Mouse (Mus musculus): ENCODE data around the gene Ccdc77. TPM values are rescaled to one million over a fixed set of nuclear protein-coding genes. Genes with fewer than 3 reads are reported as not detected.

Ccdc77 gene
- polyA plus RNA-seq, 1 experiment from 2014 or later, result 28.0 TPM

DNA sequence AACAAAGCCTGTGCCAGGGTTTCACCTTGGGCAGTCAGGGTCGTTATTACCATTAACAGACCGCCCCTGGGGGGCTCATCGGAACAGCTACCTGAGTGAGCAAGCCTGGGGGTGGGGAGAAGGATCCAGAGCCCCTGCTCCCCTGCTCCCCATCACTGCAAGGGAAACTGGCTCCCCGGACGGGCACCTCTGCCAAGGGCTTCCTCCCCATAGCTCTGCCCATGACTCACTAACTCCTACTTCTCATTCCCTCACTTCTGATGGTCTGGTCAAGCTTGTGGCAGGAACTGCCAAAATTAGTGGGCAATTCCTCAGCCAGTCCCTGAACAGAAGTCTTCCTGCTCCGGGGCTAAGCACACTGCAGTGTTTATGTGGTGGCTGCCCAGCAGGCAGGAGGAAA, 88.9 kb downstream of the Ccdc77 start:
- no peaks in the 10 kb centered on the region for H3K27me3 ChIP-seq
- no peak overlapping the region for H3K4me3 ChIP-seq (replicated peaks)
- no peaks in the 10 kb centered on the region for H3K36me3 ChIP-seq
- peaks cover 8% of the 10 kb centered on the region for H3K4me1 ChIP-seq
- H3K27ac ChIP-seq, result peak overlapping the region; percentile 9; the same call in 1 of the 2 replicates
- no peaks in the 10 kb centered on the region for H3K9me3 ChIP-seq (replicated peaks)
- peak; percentile 58; the same call in 1 of the 2 replicates for ATAC-seq (replicated peaks; ENCODE audit: low FRiP score)
- no peak overlapping the region for H3K9ac ChIP-seq
- no peak overlapping the region for H3K4me2 ChIP-seq
- 41% methylated on average over 6 of the region's 6 CpGs for WGBS

DNA sequence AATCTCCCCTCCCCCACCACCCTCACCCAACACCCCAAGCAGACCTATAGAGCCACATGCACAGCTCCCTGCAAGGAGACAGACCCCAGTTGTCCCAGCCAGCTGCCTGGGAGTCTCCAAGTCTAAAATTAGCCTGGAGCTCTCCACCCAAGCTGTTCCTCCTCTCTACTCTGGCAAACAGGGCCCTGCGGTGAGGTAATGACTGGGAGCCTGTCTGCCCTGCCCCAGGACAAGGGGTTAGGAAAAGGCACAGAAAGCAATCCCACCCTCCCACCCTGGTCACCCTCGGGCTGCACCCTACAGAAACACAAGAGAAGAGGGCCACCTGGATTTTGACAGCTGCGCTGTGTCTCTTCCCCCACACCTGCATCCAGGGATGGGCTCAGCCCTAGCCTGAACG, 89.3 kb downstream of the Ccdc77 start:
- H3K27ac ChIP-seq, result 0 out of 2 replicates have a peak overlapping the region, but pooled peaks have one; percentile 9
- H3K36me3 ChIP-seq, result no peaks in the 10 kb centered on the region
- WGBS, result 17% methylated on average over 4 of the region's 4 CpGs
- no peak overlapping the region for H3K4me3 ChIP-seq (replicated peaks)
- no peaks in the 10 kb centered on the region for H3K9me3 ChIP-seq (replicated peaks)
- H3K4me1 ChIP-seq, result peaks cover 8% of the 10 kb centered on the region
- H3K9ac ChIP-seq, result no peak overlapping the region
- no peak overlapping the region for H3K4me2 ChIP-seq
- ATAC-seq (replicated peaks; ENCODE audit: low FRiP score), result peak; percentile 69; the same call in 1 of the 2 replicates
- no peaks in the 10 kb centered on the region for H3K27me3 ChIP-seq

Other genes starting within 250 kb of the Ccdc77 start
- 0.52 and 0.81 TPM in 2 replicates for gene D330020A13Rik, start 70.0 kb downstream of the Ccdc77 start, polyA plus RNA-seq (2015; fragmentation: Nextera tagmentation; extraction: Ambion mirVana)
- 2.2 and 2.6 TPM in 2 replicates for gene B4galnt3, start 69.8 kb downstream of the Ccdc77 start, polyA plus RNA-seq (2015; fragmentation: Nextera tagmentation; extraction: Ambion mirVana)
- 47.6 and 50.3 TPM in 2 replicates for gene Kdm5a, start 250 bp downstream of the Ccdc77 start, polyA plus RNA-seq (2015; fragmentation: Nextera tagmentation; extraction: Ambion mirVana)
- 4.4 and 5.4 TPM in 2 replicates for gene Il17ra, start 98.9 kb upstream of the Ccdc77 start, polyA plus RNA-seq (2015; fragmentation: Nextera tagmentation; extraction: Ambion mirVana)
- 0.06 and 0.13 TPM in 2 replicates for gene Tmem121b, start 129.4 kb upstream of the Ccdc77 start, polyA plus RNA-seq (2015; fragmentation: Nextera tagmentation; extraction: Ambion mirVana)
- gene Hdhd5, start 166.9 kb upstream of the Ccdc77 start, polyA plus RNA-seq (2015; fragmentation: Nextera tagmentation; extraction: Ambion mirVana), result 19.4 and 19.8 TPM in 2 replicates